Comparison of ENCODE assay signal across 25 mouse cellular contexts in the genomic region with DNA sequence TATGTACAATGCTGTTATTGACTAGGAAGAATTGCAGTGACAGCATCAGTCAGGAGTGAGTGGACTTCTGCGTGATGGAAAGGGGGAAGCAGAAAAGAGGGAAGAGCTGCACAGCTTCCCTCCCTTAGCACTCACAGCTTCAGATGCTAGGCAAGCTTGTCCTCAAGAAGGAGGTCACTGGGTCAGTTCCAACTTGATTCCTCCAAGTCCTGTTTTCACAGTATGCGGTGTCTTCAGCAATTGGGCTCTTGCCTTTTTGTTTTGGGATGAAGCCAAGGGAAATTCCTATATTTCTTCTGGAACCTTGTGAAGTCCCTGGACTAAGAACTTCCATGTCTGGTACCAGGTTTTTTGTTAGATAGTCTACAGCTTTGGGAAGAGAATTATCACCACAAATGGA. TPM values are rescaled to one million over a fixed set of nuclear protein-coding genes. Genes with fewer than 3 reads are reported as not detected.
"Had no signal": no experiment of that assay in that cellular context is flagged by ENCODE, and none has a peak within 500 bp of the region (broad histone marks: within the 10 kb centered on the region; RNA-seq: fewer than 3 reads in every experiment).

No protein-coding gene starts in this region.

- H3K27ac ChIP-seq: neural tube, embryonic 13.5 days; neural tube, embryonic 15.5 days; stomach, embryonic 15.5 days; stomach, postnatal 0 days had no signal

- H3K36me3 ChIP-seq: neural tube, embryonic 13.5 days; neural tube, embryonic 15.5 days; stomach, embryonic 15.5 days had no signal

- H3K4me3 ChIP-seq: neural tube, embryonic 13.5 days; neural tube, embryonic 15.5 days; stomach, embryonic 15.5 days had no signal

- H3K9me3 ChIP-seq: neural tube, embryonic 13.5 days; neural tube, embryonic 15.5 days; stomach, embryonic 15.5 days had no signal

- H3K4me2 ChIP-seq: neural tube, embryonic 13.5 days; neural tube, embryonic 15.5 days; stomach, embryonic 15.5 days had no signal

- H3K27me3 ChIP-seq: neural tube, embryonic 13.5 days; neural tube, embryonic 15.5 days; stomach, embryonic 15.5 days had no signal

- DNase-seq: retina, postnatal 1 day; right cerebral cortex, adult 18-20 months; right cerebral cortex, postnatal 14 days; right cerebral cortex, postnatal 25 days; right cerebral cortex, postnatal 4 days; spleen, adult 18-20 months; thymus, adult 18-20 months; thymus, adult 2 months; thymus, postnatal 14 days; thymus, postnatal 25 days; thymus, postnatal 36 days; thymus, postnatal 4 days had no signal

- H3K4me1 ChIP-seq: neural tube, embryonic 13.5 days; neural tube, embryonic 15.5 days; stomach, embryonic 15.5 days had no signal

- H3K9ac ChIP-seq: neural tube, embryonic 13.5 days; neural tube, embryonic 15.5 days; stomach, embryonic 15.5 days had no signal

RNA-seq across cellular contexts. Expression of a gene that starts 4.6 kb away (rescaled TPM):
- total RNA-seq: neutrophil, adult 5-6 weeks had no signal
- polyA plus RNA-seq: neural tube, embryonic 13.5 days; neural tube, embryonic 14.5 days; neural tube, embryonic 15.5 days; small intestine, adult 2 months; spleen, adult 2 months; stomach, embryonic 14.5 days; stomach, embryonic 15.5 days; stomach, embryonic 16.5 days; stomach, postnatal 0 days; testis, adult 2 months; thymus, adult 2 months; thymus, postnatal 0 days; urinary bladder, adult 2 months had no signal

RNA-seq across cellular contexts. Expression of a gene that starts 15.8 kb away (rescaled TPM):
- total RNA-seq: neutrophil, adult 5-6 weeks had no signal
- polyA plus RNA-seq: neural tube, embryonic 13.5 days; neural tube, embryonic 14.5 days; neural tube, embryonic 15.5 days; small intestine, adult 2 months; spleen, adult 2 months; stomach, embryonic 14.5 days; stomach, embryonic 15.5 days; stomach, embryonic 16.5 days; stomach, postnatal 0 days; testis, adult 2 months; thymus, adult 2 months; thymus, postnatal 0 days; urinary bladder, adult 2 months had no signal
